Mouse (Mus musculus): ENCODE data around the gene Lurap1l. TPM values are rescaled to one million over a fixed set of nuclear protein-coding genes. Genes with fewer than 3 reads are reported as not detected.

Lurap1l gene
- total RNA-seq, 2 experiments from 2014 or later = 0.97 to 1.3 TPM

- DNase-seq = no peak
- TF ChIP-seq CTCF (IDR thresholded peaks at IDR 0.05) = no peak
- intact Hi-C loops (cut with DNase I) = loop anchor here (5.0 kb wide), 1 partner anchor 78 kb away; no protein-coding TSS in a partner anchor
- H3K4me3 ChIP-seq = no peak overlapping the region
- no peak overlapping the region for H3K27ac ChIP-seq
These were observed 39.9 kb downstream of the Lurap1l start for GRCm38 (mm10) chr4:80950280-80950781.

GRCm38 (mm10) chr4:80952653-80953052 lies 42.2 kb downstream of the Lurap1l start:
- H3K4me3 ChIP-seq = no peak overlapping the region
- no peak overlapping the region for H3K27ac ChIP-seq
- peak; percentile 47 for TF ChIP-seq CTCF (IDR thresholded peaks at IDR 0.05)
- DNase-seq = no peak
- intact Hi-C loops (cut with DNase I) = loop anchor here (5.0 kb wide), 1 partner anchor 80 kb away; no protein-coding TSS in a partner anchor

DNA sequence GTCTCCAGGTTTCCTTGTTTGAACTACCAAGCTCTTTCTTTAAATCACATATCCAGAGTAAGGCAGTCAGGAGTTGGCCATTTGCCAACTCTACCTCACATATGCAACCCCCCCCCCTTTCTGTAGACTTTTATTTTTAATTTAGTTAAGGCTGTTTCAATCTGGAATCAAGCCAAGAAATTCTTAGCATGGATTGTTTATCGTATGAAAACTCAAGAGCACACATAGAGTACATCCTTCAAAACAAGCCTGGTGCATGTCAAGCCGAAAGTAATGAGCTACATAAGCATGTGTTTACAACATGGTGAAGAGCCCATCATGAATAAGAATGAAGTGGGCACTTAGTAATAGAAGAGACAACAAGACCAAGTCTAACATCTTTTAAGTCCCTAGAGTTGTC lies 45.5 kb downstream of the Lurap1l start:
- TF ChIP-seq CTCF (IDR thresholded peaks at IDR 0.05) = no peak
- intact Hi-C loops (cut with DNase I) = no loop called here
- no peak for DNase-seq
- no peak overlapping the region for H3K27ac ChIP-seq
- no peak overlapping the region for H3K4me3 ChIP-seq

DNA sequence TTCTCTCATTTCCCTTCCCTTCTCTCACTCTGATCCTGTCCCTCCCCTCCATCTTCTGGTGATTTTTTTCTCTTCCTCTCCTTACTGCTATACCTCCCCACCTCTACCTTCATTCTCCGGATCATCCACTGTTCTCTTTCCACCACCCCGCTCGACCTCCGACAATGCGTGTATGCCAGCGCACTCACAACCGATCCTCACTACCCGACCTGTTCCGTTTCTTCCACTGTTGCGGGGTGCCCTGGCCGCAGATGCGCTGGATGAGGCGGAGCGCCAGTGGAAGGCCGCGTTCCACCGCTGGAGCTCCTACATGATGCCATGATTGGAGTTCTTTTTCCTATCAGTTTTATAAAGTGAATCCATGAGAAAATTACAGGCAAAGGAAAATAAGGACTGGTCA lies 57.1 kb downstream of the Lurap1l start:
- Histone ChIP-seq H3K27ac (no peak overlapping the region), H3K4me3 (no peak overlapping the region)
- intact Hi-C loops (cut with DNase I) = no loop called here
- no peak for TF ChIP-seq CTCF (IDR thresholded peaks at IDR 0.05)
- DNase-seq = no peak

- Histone ChIP-seq H3K4me3 (no peak overlapping the region), H3K27ac (no peak overlapping the region)
- intact Hi-C loops (cut with DNase I) = no loop called here
- no peak for DNase-seq
- TF ChIP-seq CTCF (IDR thresholded peaks at IDR 0.05) = no peak
These were observed 61.4 kb downstream of the Lurap1l start for GRCm38 (mm10) chr4:80971846-80972245.

DNA sequence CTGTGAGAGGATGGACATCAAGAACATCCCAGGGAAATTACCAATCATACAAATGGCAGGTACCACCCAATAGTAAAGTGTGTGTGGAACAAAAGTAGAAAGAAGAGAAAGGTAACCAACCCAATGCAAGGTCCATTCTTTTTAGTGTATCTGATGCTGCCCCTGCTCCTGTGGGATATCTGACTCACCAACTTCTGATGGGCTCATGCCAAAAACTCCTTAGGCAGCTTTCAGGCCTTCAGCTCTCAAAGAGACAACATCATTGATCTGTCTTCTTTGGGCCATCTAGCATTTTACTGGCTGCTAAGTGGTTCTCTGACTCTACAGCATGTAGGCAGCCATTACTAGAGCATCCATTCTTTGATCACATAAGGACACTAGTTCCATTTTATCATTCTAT lies 63.5 kb downstream of the Lurap1l start:
- H3K4me3 ChIP-seq = no peak overlapping the region
- no peak for TF ChIP-seq CTCF (IDR thresholded peaks at IDR 0.05)
- intact Hi-C loops (cut with DNase I) = no loop called here
- no peak overlapping the region for H3K27ac ChIP-seq
- DNase-seq = no peak

DNA sequence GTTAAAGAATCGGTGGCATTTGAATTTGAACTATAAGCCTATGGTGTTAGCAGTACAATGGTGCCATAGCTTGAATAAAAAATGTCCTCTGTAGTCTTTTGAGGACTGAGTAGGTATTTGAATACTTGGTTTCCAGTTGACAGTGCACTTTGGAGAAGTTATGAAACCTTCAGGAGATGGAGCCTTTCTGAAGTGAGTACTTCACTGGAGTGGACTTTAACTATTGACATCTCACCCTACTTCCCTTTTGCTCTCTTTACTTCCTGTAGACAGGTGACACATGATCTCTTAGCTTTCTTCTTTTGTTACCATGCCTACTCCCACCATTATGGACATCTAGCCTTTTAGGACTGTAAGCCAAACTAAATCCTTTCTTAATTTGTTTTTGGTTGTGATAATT lies 80.4 kb downstream of the Lurap1l start:
- H3K27ac ChIP-seq = no peak overlapping the region
- no peak for TF ChIP-seq CTCF (IDR thresholded peaks at IDR 0.05)
- intact Hi-C loops (cut with DNase I) = no loop called here

DNA sequence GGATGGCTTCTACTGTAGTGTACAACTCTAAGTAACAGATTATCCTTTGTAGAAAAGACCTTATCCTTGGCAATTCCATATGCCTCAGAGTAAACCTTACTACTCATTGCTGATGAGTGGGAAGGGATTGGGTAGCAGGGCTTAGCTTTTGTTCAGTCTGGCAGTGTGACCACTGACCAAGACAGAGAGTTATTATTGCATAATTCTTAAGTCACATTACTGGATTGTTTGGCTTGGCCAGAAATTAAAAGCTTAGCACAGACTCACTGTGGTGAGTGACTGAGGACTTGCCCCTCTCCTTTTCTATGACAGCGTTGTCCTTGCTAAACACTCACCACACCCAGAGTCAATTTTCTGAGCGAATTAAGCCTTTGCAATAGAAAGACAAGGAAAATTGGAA lies 93.1 kb downstream of the Lurap1l start:
- no peak overlapping the region for H3K4me3 ChIP-seq
- no peak for DNase-seq

More for the DNA sequence above, 80.4 kb downstream of the Lurap1l start:
- no peak overlapping the region for H3K4me3 ChIP-seq
- DNase-seq = no peak

More for the DNA sequence above, 93.1 kb downstream of the Lurap1l start:
- intact Hi-C loops (cut with DNase I) = no loop called here
- no peak for TF ChIP-seq CTCF (IDR thresholded peaks at IDR 0.05)
- no peak overlapping the region for H3K27ac ChIP-seq

Small RNA genes lying within 50 kb of the gene (microRNA-seq; reads per million reads assigned to microRNA genes)
- not detected for gene Gm27452

Other genes with a start within 250 kb of the Lurap1l start
- not detected for gene Tyrp1, start 76.5 kb upstream of the Lurap1l start, total RNA-seq (2021)

Measured in gastrocnemius, adult 2 months (tissue).